Mouse (Mus musculus): ENCODE measurements around the gene Ddx59. TPM values are rescaled to one million over a fixed set of nuclear protein-coding genes. Genes with fewer than 3 reads are reported as not detected.

The Ddx59 gene
- 1.0 and 1.2 TPM in 2 replicates for polyA plus RNA-seq (2012; rRNA removed)

GRCm38 (mm10) chr1:136414798-136415755 is at the start of gene Ddx59:
TSS of gene Ddx59 (plus strand) at chr1:136415271.

GRCm38 (mm10) chr1:136466143-136466811 is 51.2 kb downstream of the Ddx59 start, which contains the start of gene Kif14:
TSS of gene Kif14 (plus strand) at chr1:136466343.

Other genes starting within 250 kb of the Ddx59 start
- 4.1 and 5.9 TPM in 2 replicates for gene Mroh3, start 202.4 kb upstream of the Ddx59 start, polyA plus RNA-seq (2012; rRNA removed)
- gene Inava, start 181.0 kb upstream of the Ddx59 start, polyA plus RNA-seq (2012; rRNA removed) = 163 and 171 TPM in 2 replicates
- 0.38 and 0.42 TPM in 2 replicates for gene Gpr25, start 154.4 kb upstream of the Ddx59 start, polyA plus RNA-seq (2012; rRNA removed)
- gene Camsap2, start 69.2 kb upstream of the Ddx59 start, polyA plus RNA-seq (2012; rRNA removed) = 5.3 and 5.4 TPM in 2 replicates
- 0.46 and 0.50 TPM in 2 replicates for gene Kif14, start 51.1 kb downstream of the Ddx59 start, polyA plus RNA-seq (2012; rRNA removed)
- 0.93 and 1.0 TPM in 2 replicates for gene Zfp281, start 209.6 kb downstream of the Ddx59 start, polyA plus RNA-seq (2012; rRNA removed)